Mouse (Mus musculus): ENCODE data around the gene Arhgef15. TPM values are rescaled to one million over a fixed set of nuclear protein-coding genes. Genes with fewer than 3 reads are reported as not detected.
"Not testable (repeated sequence)": the region's sequence is repeated elsewhere in the genome, so short reads cannot be mapped to it uniquely, and the experiment has no call there.

The Arhgef15 gene
- polyA plus RNA-seq, 1 experiment from 2014 or later: 4.9 TPM

- H3K9me3 ChIP-seq (ENCODE audit: control insufficient read depth, low read length): no peaks in the 10 kb centered on the region
- H3K9ac ChIP-seq (ENCODE audit: low read depth, low read length): no peak overlapping the region
- no peaks in the 10 kb centered on the region for H3K36me3 ChIP-seq (ENCODE audit: control insufficient read depth, insufficient read depth, low read length)
- ATAC-seq (ENCODE audit: low FRiP score) (no peak), DNase-seq (ENCODE audit: low spot score) (no peak)
- H3K4me3 ChIP-seq (ENCODE audit: low read depth, low read length): no peak overlapping the region
- H3K4me1 ChIP-seq (replicated peaks; ENCODE audit: control insufficient read depth, insufficient read depth, low read length): no peaks in the 10 kb centered on the region
- WGBS: 84% methylated on average over 2 of the region's 2 CpGs
- H3K4me2 ChIP-seq (replicated peaks; ENCODE audit: low read depth, low read length): no peak overlapping the region
- peaks cover 7% of the 10 kb centered on the region for H3K27me3 ChIP-seq (ENCODE audit: control insufficient read depth, insufficient read depth, low read length)
- no peak overlapping the region for H3K27ac ChIP-seq (ENCODE audit: low read depth, low read length)
These were observed 12.0 kb downstream of the Arhgef15 start for GRCm38 (mm10) chr11:68945245-68945644.

GRCm38 (mm10) chr11:68942731-68943130 is 14.5 kb downstream of the Arhgef15 start:
- H3K9me3 ChIP-seq (ENCODE audit: control insufficient read depth, low read length): no peaks in the 10 kb centered on the region
- peaks cover 6% of the 10 kb centered on the region for H3K27me3 ChIP-seq (ENCODE audit: control insufficient read depth, insufficient read depth, low read length)
- H3K4me1 ChIP-seq (replicated peaks; ENCODE audit: control insufficient read depth, insufficient read depth, low read length): no peaks in the 10 kb centered on the region
- 87% methylated on average over 8 of the region's 8 CpGs for WGBS
- no peak for ATAC-seq (ENCODE audit: low FRiP score)
- no peak for DNase-seq (ENCODE audit: low spot score)
- H3K27ac ChIP-seq (ENCODE audit: low read depth, low read length): no peak overlapping the region
- no peak overlapping the region for H3K4me2 ChIP-seq (replicated peaks; ENCODE audit: low read depth, low read length)
- no peak overlapping the region for H3K9ac ChIP-seq (ENCODE audit: low read depth, low read length)
- no peak overlapping the region for H3K4me3 ChIP-seq (ENCODE audit: low read depth, low read length)
- no peaks in the 10 kb centered on the region for H3K36me3 ChIP-seq (ENCODE audit: control insufficient read depth, insufficient read depth, low read length)

GRCm38 (mm10) chr11:68940516-68940915 is 16.8 kb downstream of the Arhgef15 start:
- Histone ChIP-seq H3K4me1 (replicated peaks; ENCODE audit: control insufficient read depth, insufficient read depth, low read length) (no peaks in the 10 kb centered on the region), H3K9me3 (ENCODE audit: control insufficient read depth, low read length) (no peaks in the 10 kb centered on the region), H3K9ac (ENCODE audit: low read depth, low read length) (peak overlapping the region; percentile 61; the same call in 1 of the 2 replicates), H3K36me3 (ENCODE audit: control insufficient read depth, insufficient read depth, low read length) (no peaks in the 10 kb centered on the region), H3K27me3 (ENCODE audit: control insufficient read depth, insufficient read depth, low read length) (no peaks in the 10 kb centered on the region), H3K4me2 (replicated peaks; ENCODE audit: low read depth, low read length) (peak overlapping the region; percentile 54), H3K4me3 (ENCODE audit: low read depth, low read length) (peak overlapping the region; percentile 39), H3K27ac (ENCODE audit: low read depth, low read length) (no peak overlapping the region)
- WGBS: 70% methylated on average over 4 of the region's 4 CpGs
- ATAC-seq (ENCODE audit: low FRiP score): no peak
- no peak for DNase-seq (ENCODE audit: low spot score)

- DNase-seq (ENCODE audit: low spot score) (peak; percentile 86), ATAC-seq (ENCODE audit: low FRiP score) (peak; percentile 99)
- Histone ChIP-seq H3K9me3 (ENCODE audit: control insufficient read depth, low read length) (no peaks in the 10 kb centered on the region), H3K27me3 (ENCODE audit: control insufficient read depth, insufficient read depth, low read length) (no peaks in the 10 kb centered on the region), H3K36me3 (ENCODE audit: control insufficient read depth, insufficient read depth, low read length) (no peaks in the 10 kb centered on the region), H3K4me2 (replicated peaks; ENCODE audit: low read depth, low read length) (peak overlapping the region; percentile 54), H3K27ac (ENCODE audit: low read depth, low read length) (peak overlapping the region; percentile 44; the same call in 1 of the 2 replicates), H3K4me1 (replicated peaks; ENCODE audit: control insufficient read depth, insufficient read depth, low read length) (no peaks in the 10 kb centered on the region), H3K9ac (ENCODE audit: low read depth, low read length) (peak overlapping the region; percentile 61), H3K4me3 (ENCODE audit: low read depth, low read length) (peak overlapping the region; percentile 39)
- WGBS: 4% methylated on average over 16 of the region's 16 CpGs
These were observed 17.6 kb downstream of the Arhgef15 start for GRCm38 (mm10) chr11:68939451-68940304.

GRCm38 (mm10) chr11:68936951-68937350 is 20.3 kb downstream of the Arhgef15 start:
- H3K4me1 ChIP-seq (replicated peaks; ENCODE audit: control insufficient read depth, insufficient read depth, low read length); H3K4me3 ChIP-seq (ENCODE audit: low read depth, low read length); H3K27ac ChIP-seq (ENCODE audit: low read depth, low read length); H3K27me3 ChIP-seq (ENCODE audit: control insufficient read depth, insufficient read depth, low read length); H3K9ac ChIP-seq (ENCODE audit: low read depth, low read length); DNase-seq (ENCODE audit: low spot score); H3K4me2 ChIP-seq (replicated peaks; ENCODE audit: low read depth, low read length); H3K36me3 ChIP-seq (ENCODE audit: control insufficient read depth, insufficient read depth, low read length); ATAC-seq (ENCODE audit: low FRiP score); H3K9me3 ChIP-seq (ENCODE audit: control insufficient read depth, low read length): not testable (repeated sequence)
- 94% methylated on average over 4 of the region's 4 CpGs for WGBS

GRCm38 (mm10) chr11:68933885-68934507 is 23.3 kb downstream of the Arhgef15 start:
- no peak for DNase-seq (ENCODE audit: low spot score)
- Histone ChIP-seq H3K4me2 (replicated peaks; ENCODE audit: low read depth, low read length) (no peak overlapping the region), H3K36me3 (ENCODE audit: control insufficient read depth, insufficient read depth, low read length) (no peaks in the 10 kb centered on the region), H3K9ac (ENCODE audit: low read depth, low read length) (no peak overlapping the region), H3K27ac (ENCODE audit: low read depth, low read length) (no peak overlapping the region), H3K27me3 (ENCODE audit: control insufficient read depth, insufficient read depth, low read length) (no peaks in the 10 kb centered on the region), H3K9me3 (ENCODE audit: control insufficient read depth, low read length) (no peaks in the 10 kb centered on the region), H3K4me3 (ENCODE audit: low read depth, low read length) (no peak overlapping the region), H3K4me1 (replicated peaks; ENCODE audit: control insufficient read depth, insufficient read depth, low read length) (no peaks in the 10 kb centered on the region)
- 66% methylated on average over 5 of the region's 5 CpGs for WGBS
- no peak for ATAC-seq (ENCODE audit: low FRiP score)

GRCm38 (mm10) chr11:68929947-68930346 is 27.3 kb downstream of the Arhgef15 start:
- whole genome bisulfite sequencing: 86% methylated on average over 6 of the region's 6 CpGs
- DNase-seq (ENCODE audit: low spot score): no peak
- no peaks in the 10 kb centered on the region for H3K9me3 ChIP-seq (ENCODE audit: control insufficient read depth, low read length)
- H3K36me3 ChIP-seq (ENCODE audit: control insufficient read depth, insufficient read depth, low read length): no peaks in the 10 kb centered on the region
- no peaks in the 10 kb centered on the region for H3K27me3 ChIP-seq (ENCODE audit: control insufficient read depth, insufficient read depth, low read length)
- H3K4me3 ChIP-seq (ENCODE audit: low read depth, low read length): no peak overlapping the region
- H3K4me2 ChIP-seq (replicated peaks; ENCODE audit: low read depth, low read length): no peak overlapping the region
- ATAC-seq (ENCODE audit: low FRiP score): no peak
- no peak overlapping the region for H3K9ac ChIP-seq (ENCODE audit: low read depth, low read length)
- no peak overlapping the region for H3K27ac ChIP-seq (ENCODE audit: low read depth, low read length)
- H3K4me1 ChIP-seq (replicated peaks; ENCODE audit: control insufficient read depth, insufficient read depth, low read length): no peaks in the 10 kb centered on the region

GRCm38 (mm10) chr11:68926981-68927380 is 30.3 kb downstream of the Arhgef15 start, which contains the start of gene Odf4:
Gene Odf4, minus strand, starts transcription at chr11:68927081.
- Histone ChIP-seq H3K4me2 (replicated peaks; ENCODE audit: low read depth, low read length) (no peak within 1 kb of the TSS), H3K36me3 (ENCODE audit: control insufficient read depth, insufficient read depth, low read length) (no peaks in the 10 kb centered on the region), H3K27ac (ENCODE audit: low read depth, low read length) (no peak within 1 kb of the TSS), H3K9me3 (ENCODE audit: control insufficient read depth, low read length) (no peaks in the 10 kb centered on the region), H3K27me3 (ENCODE audit: control insufficient read depth, insufficient read depth, low read length) (no peaks in the 10 kb centered on the region), H3K4me1 (replicated peaks; ENCODE audit: control insufficient read depth, insufficient read depth, low read length) (no peaks in the 10 kb centered on the region), H3K9ac (ENCODE audit: low read depth, low read length) (no peak within 1 kb of the TSS), H3K4me3 (ENCODE audit: low read depth, low read length) (no peak within 1 kb of the TSS)
- DNase-seq (ENCODE audit: low spot score) (no peak), ATAC-seq (ENCODE audit: low FRiP score) (no peak)
- WGBS: 76% methylated on average over 3 of the region's 3 CpGs
